Mouse (Mus musculus) layer of hippocampus, postnatal 25 days (tissue): ENCODE data around the gene Rnf8. TPM values are rescaled to one million over a fixed set of nuclear protein-coding genes. Genes with fewer than 3 reads are reported as not detected.

Experiments
- DNase-seq, 2 experiments: peaks; one replicate each; pipeline ENCODE4 v3.0.0; 2022; ENCODE audit warnings: mixed read lengths in 2 of 2, low spot score in 1 of 2; ENCODE audit errors: extremely low spot score in 1 of 2
- microRNA-seq, 2 experiments: library from miRNA; unstranded; fragments of <30 nt; microRNA quantifications; one replicate each; pipeline ENCODE4 v1.2.0; 2021
- total RNA-seq, 2 experiments: library from RNA; stranded (reverse); gene quantifications; 2 replicates each; pipeline ENCODE4 v1.2.3; 2021

The Rnf8 gene
- total RNA-seq, 2 experiments from 2014 or later: 38.4 to 39.7 TPM

GRCm38 (mm10) chr17:29678526-29678925 is 63.9 kb downstream of the Rnf8 start:
- no peak for DNase-seq

GRCm38 (mm10) chr17:29679038-29679767 is 64.6 kb downstream of the Rnf8 start:
- DNase-seq: no peak

GRCm38 (mm10) chr17:29680174-29680573 is 65.6 kb downstream of the Rnf8 start:
- no peak for DNase-seq

GRCm38 (mm10) chr17:29680921-29681320 is 66.3 kb downstream of the Rnf8 start:
- no peak for DNase-seq

- DNase-seq: no peak
These were observed 67.1 kb downstream of the Rnf8 start for GRCm38 (mm10) chr17:29681669-29682068.

- no peak for DNase-seq
These were observed 67.7 kb downstream of the Rnf8 start for GRCm38 (mm10) chr17:29682261-29682660.

- DNase-seq: no peak
These were observed 68.5 kb downstream of the Rnf8 start for GRCm38 (mm10) chr17:29683127-29683526.

GRCm38 (mm10) chr17:29684275-29684674 is 69.7 kb downstream of the Rnf8 start:
- no peak for DNase-seq

GRCm38 (mm10) chr17:29686771-29687170 is 72.2 kb downstream of the Rnf8 start:
- no peak for DNase-seq

- DNase-seq: no peak
These were observed 72.8 kb downstream of the Rnf8 start for GRCm38 (mm10) chr17:29687373-29687772.

GRCm38 (mm10) chr17:29688610-29689009 is 74.0 kb downstream of the Rnf8 start:
- no peak for DNase-seq

GRCm38 (mm10) chr17:29690257-29690656 is 75.7 kb downstream of the Rnf8 start:
- DNase-seq: no peak

- DNase-seq: no peak
These were observed 78.2 kb downstream of the Rnf8 start for GRCm38 (mm10) chr17:29692827-29693226.

- no peak for DNase-seq
These were observed 79.0 kb downstream of the Rnf8 start for GRCm38 (mm10) chr17:29693571-29693970.

GRCm38 (mm10) chr17:29694516-29694915 is 79.9 kb downstream of the Rnf8 start:
- DNase-seq: no peak

Small RNA genes within 50 kb of the gene (microRNA-seq; reads per million reads assigned to microRNA genes)
- 0 reads per million in 2 experiments for gene Mir7667

Other genes starting within 250 kb of the Rnf8 start
- 1 to 10 TPM; 2.7 to 3.7 TPM for gene Pim1, start 124.0 kb upstream of the Rnf8 start, total RNA-seq
- gene Gm17657, start 65.2 kb upstream of the Rnf8 start, total RNA-seq: not detected
- gene Tbc1d22b, start 65.0 kb upstream of the Rnf8 start, total RNA-seq: 10 to 100 TPM; 43.4 to 45.7 TPM
- under 1 TPM in 1 of 2 experiments, not detected in 1; 0.44 TPM for gene Tmem217, start 62.4 kb upstream of the Rnf8 start, total RNA-seq
- 1 to 10 TPM; 2.6 to 5.0 TPM for gene Gm28043, start 86 bp downstream of the Rnf8 start, total RNA-seq
- gene Cmtr1, start 45.8 kb downstream of the Rnf8 start, total RNA-seq: 100 to 1,000 TPM; 101 to 109 TPM
- gene Ccdc167, start 102.3 kb downstream of the Rnf8 start, total RNA-seq: 10 to 100 TPM; 19.9 to 23.6 TPM